Mouse (Mus musculus) cerebellum, postnatal 36 days (tissue): ENCODE results near the gene Zfp972.
"Not testable (repeated sequence)": the region's sequence is repeated elsewhere in the genome, so short reads cannot be mapped to it uniquely, and the experiment has no call there.

Experiments used
- DNase-seq, 2 experiments: peaks; one replicate each; pipeline ENCODE4 v3.0.0; 2021 to 2022; ENCODE audit warnings: mixed read lengths in 2 of 2

Gene Zfp972

GRCm38 (mm10) chr2:177925563-177926103 lies at the start of gene Zfp972:
Gene Zfp972 (minus strand): TSS chr2:177925613.
- DNase-seq = not testable (repeated sequence)

- DNase-seq = not testable (repeated sequence)
Measured at GRCm38 (mm10) chr2:177974814-177975213, 49.4 kb upstream of the Zfp972 start.

- peak; percentile 77 to 81 for DNase-seq
Measured at GRCm38 (mm10) chr2:177957145-177957544, 31.7 kb upstream of the Zfp972 start, which contains the start of gene Gm14326. Gene Gm14326 (minus strand): TSS chr2:177957297.

- peak; percentile 31 to 42 for DNase-seq
Measured at GRCm38 (mm10) chr2:177956734-177957133, 31.3 kb upstream of the Zfp972 start.

- DNase-seq = not testable (repeated sequence)
Measured at GRCm38 (mm10) chr2:177903276-177903675, 22.1 kb downstream of the Zfp972 start.

GRCm38 (mm10) chr2:177898171-177898570 lies 27.2 kb downstream of the Zfp972 start:
- not testable (repeated sequence) for DNase-seq

GRCm38 (mm10) chr2:177897046-177897578 lies 28.3 kb downstream of the Zfp972 start, which contains the start of gene Gm14327:
Gene Gm14327 (plus strand): TSS chr2:177897096.
- DNase-seq = not testable (repeated sequence)

GRCm38 (mm10) chr2:177887743-177888142 lies 37.7 kb downstream of the Zfp972 start:
- DNase-seq = peak in 1 of 2 experiments; percentile 0

- not testable (repeated sequence) for DNase-seq
Measured at GRCm38 (mm10) chr2:177862254-177862653, 63.2 kb downstream of the Zfp972 start.
